Mouse (Mus musculus) urinary bladder, postnatal 0 days (tissue): ENCODE results near the gene Kdelc1. TPM values are rescaled to one million over a fixed set of nuclear protein-coding genes. Genes with fewer than 3 reads are reported as not detected.

Source experiments
- polyA plus RNA-seq: library from polyadenylated mRNA; unstranded; fragments of >200 nt; fragmentation: Nextera tagmentation; extraction: Ambion mirVana; gene quantifications from 2 replicates; pipeline ENCODE4 v1.2.1, GENCODE M21; 2015

Kdelc1 gene
- polyA plus RNA-seq: 23.7 and 25.8 TPM in 2 replicates

GRCm38 (mm10) chr1:44118239-44119054 is at the start of gene Kdelc1, which contains the start of gene Bivm:
TSS of gene Kdelc1 (minus strand) at chr1:44118808.
TSS of gene Bivm (plus strand) at chr1:44118957.

GRCm38 (mm10) chr1:44147563-44148381 is 29.2 kb upstream of the Kdelc1 start, which contains the start of gene Ercc5:
TSS of gene Ercc5 (plus strand) at chr1:44147744.

GRCm38 (mm10) chr1:44102259-44102717 is 16.3 kb downstream of the Kdelc1 start, which contains the start of gene Tex30:
TSS of gene Tex30 (minus strand) at chr1:44102441.

GRCm38 (mm10) chr1:44061836-44062235 is 56.8 kb downstream of the Kdelc1 start, which contains the start of gene Gm8251:
TSS of gene Gm8251 (minus strand) at chr1:44061936.

Other genes starting within 250 kb of the Kdelc1 start
- gene Tpp2, start 185.2 kb downstream of the Kdelc1 start, polyA plus RNA-seq: 29.4 and 37.0 TPM in 2 replicates
- gene Mettl21c, start 98.8 kb downstream of the Kdelc1 start, polyA plus RNA-seq: 0.21 and 0.28 TPM in 2 replicates
- not detected in 2 replicates for gene Gm8251, start 56.9 kb downstream of the Kdelc1 start, polyA plus RNA-seq
- 27.0 and 33.0 TPM in 2 replicates for gene Tex30, start 16.4 kb downstream of the Kdelc1 start, polyA plus RNA-seq
- gene Bivm, start 149 bp upstream of the Kdelc1 start, polyA plus RNA-seq: 6.4 and 8.4 TPM in 2 replicates
- gene Ercc5, start 28.9 kb upstream of the Kdelc1 start, polyA plus RNA-seq: 12.5 and 13.0 TPM in 2 replicates
- gene Mettl21e, start 100.2 kb upstream of the Kdelc1 start, polyA plus RNA-seq: 0.17 TPM in 1 of 2 replicates, not detected in the other